Mouse (Mus musculus): ENCODE measurements around the gene Ptprn2.

Gene Ptprn2

DNA sequence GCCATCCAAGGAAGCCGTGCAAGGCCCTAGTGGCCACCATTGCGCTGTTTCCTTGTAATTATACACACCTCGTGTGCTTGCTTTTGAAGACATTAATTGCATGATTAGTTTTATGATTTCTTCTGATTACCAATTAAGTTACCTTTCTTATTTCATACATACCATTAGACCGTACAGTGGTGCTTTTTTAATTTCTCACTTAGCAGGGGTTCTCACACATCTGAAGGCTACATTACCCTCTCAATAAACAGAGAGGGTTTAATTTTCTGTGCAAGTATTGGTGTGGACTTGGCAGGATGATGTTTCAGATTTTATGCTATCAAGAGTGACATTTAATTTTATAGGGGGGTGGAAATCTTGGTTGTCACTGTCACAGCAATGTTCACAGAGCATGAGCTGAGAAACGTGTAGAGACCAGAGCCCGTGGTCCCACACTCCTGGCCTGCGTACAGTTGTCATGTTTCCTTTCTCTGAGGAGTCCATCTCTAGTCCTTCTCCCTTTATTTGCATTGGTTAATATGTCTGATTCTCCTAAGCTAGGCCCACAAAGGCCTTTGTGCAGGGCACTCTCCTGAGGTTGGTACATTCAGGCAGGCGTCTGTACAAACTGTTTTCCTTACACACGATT lies 567.8 kb downstream of the Ptprn2 start:
- no peak for DNase-seq (ENCODE audit: low read depth, low spot score)

DNA sequence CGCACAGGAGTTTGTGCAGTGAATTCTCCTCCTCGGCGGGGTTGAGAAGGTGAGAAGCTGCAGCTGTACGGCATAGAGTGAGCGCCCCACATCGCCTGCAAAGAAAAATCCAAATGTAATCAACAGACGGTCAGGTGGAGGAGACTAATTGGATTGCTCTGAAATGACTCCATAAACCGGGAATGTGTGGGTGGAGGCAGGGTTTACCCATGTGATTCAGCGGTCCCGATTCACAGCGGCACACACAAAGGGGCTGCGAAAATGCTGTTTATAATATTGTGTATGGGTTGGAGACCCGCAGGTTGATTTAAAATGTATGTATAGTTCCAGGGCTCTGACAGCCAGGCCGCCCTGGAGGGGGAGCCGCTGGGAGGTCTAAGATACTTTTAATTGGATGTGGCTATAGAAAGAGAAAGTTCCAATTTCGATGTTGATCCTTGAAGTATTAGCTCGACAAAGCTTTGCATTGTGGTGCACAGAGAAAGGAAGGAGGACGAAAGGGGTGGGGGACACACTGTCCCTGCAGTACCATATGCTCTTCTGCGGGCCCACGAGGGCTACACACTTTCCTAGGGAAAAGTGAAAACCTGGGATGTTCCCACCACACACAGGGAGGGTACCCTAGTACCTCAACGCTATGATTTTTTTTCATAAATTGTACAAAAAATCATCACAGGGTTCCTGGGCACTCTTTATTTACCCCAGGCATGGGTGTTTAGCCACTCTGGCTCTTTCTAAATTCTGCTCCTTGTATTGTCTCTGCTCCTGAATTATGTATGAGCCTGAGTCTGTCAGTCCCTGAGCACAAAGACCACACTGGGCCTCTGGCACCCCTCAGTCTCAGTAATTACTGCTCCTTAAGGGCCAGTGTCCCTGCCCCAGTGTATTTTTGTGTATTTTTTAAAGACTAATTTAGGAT lies 568.6 kb downstream of the Ptprn2 start:
- DNase-seq (ENCODE audit: low read depth, low spot score), result peak; percentile 43

DNA sequence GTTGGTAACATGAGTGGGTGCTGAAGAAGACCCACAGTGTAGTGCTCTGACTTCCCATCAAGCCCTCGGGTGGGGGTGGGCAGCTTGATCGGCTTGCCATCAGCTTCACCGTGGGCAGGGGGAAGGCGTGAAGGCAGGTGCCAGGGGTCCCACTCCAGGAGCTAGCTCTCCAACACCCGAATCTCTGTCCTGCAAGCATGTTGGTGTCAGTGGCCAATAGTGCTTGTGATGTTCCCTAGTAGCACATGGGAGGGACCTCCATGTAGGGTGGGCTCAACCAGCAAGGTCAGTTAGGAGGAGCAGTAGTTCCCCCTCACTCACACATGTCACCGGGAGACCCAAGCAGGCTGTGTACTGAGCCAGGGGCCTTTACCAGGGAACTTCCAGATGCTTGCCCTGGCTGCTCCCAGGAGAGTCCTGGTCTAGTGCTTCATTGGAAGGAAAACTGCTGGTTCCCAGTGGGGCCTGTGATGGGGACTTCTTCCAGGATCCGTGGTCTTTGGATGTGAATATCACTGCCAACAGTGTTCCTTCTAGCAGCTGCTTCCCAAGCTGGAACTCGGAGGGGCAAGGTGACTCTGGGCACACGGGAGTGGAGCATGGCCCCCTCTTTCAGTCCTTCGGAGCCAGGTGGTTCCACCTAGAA lies 569.5 kb downstream of the Ptprn2 start:
- DNase-seq (ENCODE audit: low read depth, low spot score), result no peak

DNA sequence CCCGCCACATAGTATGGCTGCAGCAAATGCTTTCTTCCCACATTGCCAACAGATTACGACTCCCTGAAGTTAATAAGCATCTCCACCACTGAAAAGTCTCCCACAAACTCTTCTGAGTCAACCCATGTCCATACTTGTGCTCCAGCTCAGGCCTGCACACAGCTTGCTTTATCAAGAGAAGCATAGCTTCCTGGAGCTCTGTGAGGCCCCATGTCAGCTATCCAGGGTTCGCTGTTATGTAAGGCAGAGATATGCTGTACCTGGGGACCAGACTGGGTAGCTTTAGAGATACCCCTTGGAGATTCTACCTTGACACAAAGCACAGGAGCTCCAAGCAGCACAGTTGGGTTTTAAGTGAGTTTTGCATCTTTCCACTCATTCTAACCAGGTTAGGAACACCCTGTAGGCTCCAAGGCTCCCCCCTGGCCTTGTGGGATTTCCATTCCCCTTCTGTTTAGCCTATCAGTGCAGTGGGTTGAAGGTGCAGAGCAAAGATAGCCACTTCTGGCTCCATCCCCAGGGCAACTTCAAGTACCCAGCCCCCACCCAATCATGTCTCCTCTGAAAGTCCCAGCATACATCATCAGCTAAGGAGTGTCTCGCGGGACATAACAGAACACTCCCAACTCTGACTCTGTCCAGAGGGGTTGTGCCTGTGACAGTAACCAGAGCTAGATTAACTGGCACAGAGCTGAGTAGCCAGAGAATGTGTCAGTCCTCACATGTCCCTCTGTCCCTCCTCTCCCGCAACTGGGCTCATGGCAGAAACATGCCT lies 572.9 kb downstream of the Ptprn2 start:
- DNase-seq (ENCODE audit: low read depth, low spot score), result no peak

DNA sequence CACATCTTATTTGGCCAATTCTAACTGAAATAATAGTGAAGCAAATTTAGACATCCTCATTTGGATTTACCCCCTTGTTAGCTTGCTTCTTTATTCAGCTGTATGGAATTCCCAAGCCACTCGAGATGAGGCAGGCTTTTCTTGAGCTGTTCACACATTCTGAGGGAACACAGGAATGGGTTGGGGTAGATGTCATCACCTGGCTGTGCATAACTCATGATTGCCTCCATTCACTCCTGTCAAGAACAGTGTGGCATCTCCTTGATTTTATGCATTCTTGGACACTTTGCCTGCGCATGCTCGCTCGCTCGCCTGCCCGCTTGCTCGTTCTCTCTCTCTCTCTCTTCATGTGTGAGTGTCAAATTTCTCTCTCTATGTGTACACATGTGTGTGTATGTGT lies 573.5 kb downstream of the Ptprn2 start:
- DNase-seq (ENCODE audit: low read depth, low spot score), result no peak

DNA sequence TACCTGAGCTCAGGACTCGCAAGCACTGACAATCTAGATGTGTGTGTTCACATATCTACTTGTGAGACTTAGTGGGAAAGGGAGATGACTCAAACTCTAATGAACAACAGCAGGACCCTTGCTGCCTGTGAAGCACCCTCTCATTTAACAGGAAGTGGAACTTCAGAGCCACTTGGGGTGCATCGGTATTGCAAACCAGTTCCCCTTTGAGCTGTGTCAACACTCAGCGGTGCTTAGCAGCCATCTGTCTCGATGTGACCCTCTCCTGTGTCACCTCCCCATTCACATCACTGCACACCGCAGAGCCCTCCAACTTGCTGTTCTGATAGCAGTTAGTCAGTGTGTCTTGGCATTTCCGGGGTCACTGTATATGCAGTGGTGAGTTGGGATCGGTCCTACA lies 592.1 kb downstream of the Ptprn2 start:
- DNase-seq (ENCODE audit: low read depth, low spot score), result no peak

DNA sequence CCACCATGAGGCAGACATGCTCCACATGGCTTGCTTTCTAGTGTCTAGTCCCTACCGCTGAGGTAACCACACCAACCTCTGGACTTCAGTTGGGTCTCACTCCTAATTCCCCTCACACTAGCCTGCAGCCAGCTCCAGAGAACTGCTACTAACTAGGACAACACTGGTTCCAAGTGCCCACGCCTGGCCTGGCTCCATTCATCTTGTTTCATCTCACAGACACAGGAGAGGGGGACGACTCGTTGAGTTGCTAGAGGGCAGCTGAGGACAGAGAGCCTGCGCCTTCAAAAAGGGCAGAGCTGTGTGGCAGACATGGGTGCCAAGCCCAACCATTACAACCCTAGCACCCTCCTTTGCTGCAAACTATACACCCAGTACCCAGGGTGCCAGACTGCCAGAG lies 593.4 kb downstream of the Ptprn2 start:
- no peak for DNase-seq (ENCODE audit: low read depth, low spot score)

DNA sequence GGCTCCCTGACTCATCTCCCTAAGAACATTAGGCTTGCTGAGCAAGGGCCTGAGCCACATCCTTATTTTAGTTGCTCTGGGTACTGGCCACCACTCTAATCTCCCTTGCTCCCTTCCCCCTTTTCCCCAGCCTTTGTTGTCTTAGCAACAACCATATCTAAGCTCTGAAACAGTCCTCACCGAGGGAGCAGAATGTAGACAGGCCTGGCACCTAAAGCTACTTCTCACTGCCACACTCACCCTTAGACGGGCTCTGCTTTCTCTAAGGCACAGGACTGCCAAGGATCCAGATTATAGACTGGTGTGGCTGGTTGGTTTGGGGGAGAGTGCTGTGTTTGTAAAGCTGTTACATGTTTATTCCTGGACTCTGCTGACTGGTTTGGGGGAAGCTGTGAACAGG lies 594.2 kb downstream of the Ptprn2 start:
- no peak for DNase-seq (ENCODE audit: low read depth, low spot score)

DNA sequence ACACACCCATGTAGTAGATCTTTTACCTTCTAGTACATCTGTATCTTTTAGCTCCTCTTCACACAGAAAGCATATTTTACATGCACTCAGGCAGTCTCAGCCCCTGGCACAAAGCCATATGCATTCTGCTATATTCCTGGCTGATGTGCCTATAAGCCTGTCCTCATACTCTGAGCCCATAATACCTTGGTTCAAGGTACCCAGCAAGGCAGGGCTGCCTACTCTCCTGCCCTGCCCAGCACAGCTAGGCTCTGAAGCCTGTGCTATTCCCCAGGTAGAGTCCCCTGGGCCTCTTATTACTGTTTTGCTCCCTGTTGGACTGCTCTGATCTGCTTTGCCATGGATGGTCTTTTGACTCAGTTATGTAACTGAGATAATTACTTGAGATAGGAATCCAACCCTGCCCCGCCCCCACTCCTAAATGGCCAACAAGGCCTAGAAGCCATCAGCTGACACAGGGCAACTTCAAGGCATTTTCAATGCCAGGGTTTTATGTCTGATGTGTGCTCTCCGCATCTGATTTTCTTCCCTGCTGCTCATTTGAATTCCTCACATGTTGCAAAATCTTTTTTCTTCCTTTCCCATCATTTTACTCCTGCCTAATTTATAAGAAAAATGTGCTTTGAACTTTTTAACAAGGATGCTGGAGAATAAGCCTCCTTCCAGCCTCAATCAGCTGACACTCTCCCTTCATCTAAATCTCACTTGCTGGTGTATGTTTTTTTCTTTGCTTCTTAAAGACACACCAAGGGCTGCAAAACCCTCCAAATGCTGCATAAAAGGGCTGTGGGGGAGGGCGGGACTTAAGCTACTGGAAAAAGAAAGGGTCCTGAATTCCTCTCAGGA lies 598.6 kb downstream of the Ptprn2 start:
- no peak for DNase-seq (ENCODE audit: low read depth, low spot score)

DNA sequence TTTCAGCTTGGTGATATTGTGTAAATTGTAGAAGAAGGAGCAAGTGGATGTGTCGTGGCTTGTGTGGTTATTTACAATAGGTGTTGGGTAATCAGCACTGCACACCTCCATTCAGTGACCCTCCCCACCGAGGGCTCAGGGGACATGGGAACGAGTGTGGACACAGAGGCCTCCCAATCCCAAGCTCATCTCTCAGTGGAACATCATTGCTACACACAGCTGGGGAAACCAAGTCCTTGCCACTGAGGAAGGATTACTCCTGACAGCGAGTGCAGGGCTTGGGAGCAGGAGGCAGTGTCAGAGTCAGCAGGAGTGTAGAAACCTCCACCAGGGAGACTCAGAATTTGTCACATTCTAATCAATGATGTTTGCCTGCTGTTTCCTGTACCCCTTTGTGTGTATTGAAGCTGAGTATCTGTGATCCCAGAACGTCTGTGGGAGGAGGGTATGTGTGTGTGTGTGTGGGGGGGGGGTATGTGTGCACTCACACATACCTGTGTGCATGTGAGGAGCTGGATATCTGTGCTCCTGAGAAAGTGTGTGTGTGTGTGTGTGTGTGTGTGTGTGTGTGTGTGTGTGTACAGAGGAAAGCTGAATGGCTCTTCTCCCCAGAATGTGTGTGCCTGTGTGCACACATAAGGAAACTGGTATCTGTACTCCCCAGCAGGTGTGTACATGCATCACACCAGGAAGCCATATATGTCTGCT lies 599.3 kb downstream of the Ptprn2 start:
- no peak for DNase-seq (ENCODE audit: low read depth, low spot score)

DNA sequence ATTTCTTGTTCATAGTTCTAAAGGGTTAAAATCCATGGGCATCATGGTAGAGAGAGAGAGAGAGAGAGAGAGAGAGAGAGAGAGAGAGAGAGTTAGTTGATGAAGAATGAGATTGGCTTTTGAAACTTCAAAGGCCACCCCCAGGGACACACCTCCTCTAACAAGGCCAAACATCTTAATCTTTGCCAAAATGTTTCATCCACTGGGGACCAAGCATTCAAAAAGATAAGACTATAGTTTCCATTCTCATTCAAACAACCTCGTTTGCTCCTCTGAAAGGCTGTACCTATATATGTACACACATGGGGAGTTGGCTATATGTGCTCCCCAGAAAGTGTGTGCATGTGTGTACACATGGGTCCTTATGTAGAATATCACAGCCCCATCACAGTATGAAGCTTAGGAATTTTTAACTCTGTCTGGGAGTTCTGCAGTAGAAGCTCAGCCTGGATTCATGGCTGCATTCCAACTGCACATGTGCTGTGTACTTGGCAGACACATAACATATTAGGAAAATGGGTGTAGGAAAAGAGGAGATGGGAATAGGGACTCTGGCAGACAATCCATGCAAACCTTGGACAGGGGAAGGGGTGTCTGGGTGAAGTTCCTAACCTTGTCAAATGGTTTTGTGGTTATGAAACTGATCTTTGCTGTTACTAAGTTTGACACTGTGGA lies 600.3 kb downstream of the Ptprn2 start:
- DNase-seq (ENCODE audit: low read depth, low spot score), result no peak

DNA sequence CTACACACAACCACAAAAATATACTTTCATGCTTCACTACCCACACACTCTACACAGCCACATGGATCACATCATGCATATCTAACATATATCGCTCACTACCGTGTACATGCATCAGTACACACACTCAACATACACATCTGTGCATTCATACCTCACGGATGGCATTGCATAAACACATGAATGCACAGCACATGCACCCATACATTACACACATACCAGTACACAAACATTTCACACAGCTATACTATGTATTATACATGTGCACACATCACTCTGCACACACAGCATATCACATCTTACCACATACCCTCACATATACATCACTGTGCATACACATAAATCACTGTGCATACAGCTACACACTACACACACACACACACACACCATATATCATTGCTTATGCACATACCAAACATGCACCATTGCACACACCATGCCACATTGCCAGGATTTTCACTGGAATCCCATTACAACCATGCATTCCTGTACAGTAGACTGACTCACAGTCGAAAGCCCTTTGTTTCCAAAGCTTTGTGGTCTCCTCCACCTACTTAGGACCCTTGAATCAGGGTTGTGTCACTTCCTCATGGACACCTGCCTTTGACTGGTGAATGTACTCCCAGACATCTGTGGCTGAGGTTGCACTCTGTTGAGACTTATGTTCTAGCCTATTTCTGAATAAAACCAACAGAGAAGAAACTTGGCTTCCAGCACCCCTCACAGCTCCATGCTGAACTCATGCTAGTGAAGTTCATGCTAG lies 607.0 kb downstream of the Ptprn2 start:
- no peak for DNase-seq (ENCODE audit: low read depth, low spot score)

DNA sequence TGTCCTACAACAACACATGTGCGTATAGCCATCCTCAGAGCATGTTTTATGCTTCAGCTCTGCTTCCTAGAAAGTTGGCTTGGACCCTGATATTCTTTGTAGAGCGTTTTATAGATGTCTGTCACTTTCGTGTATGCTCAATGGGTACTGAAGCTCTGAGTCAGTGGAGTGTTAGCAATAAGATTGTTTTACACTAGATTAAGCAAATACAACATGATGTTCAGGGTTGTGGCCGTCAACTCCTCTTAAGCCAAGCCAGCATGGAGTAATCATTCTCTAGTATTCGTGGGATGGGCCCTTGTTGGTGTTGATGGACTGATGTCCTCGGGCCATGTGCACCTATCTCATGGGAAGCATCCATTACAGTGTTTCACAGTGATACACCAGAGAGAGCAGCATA lies 610.4 kb downstream of the Ptprn2 start:
- no peak for DNase-seq (ENCODE audit: low read depth, low spot score)

DNA sequence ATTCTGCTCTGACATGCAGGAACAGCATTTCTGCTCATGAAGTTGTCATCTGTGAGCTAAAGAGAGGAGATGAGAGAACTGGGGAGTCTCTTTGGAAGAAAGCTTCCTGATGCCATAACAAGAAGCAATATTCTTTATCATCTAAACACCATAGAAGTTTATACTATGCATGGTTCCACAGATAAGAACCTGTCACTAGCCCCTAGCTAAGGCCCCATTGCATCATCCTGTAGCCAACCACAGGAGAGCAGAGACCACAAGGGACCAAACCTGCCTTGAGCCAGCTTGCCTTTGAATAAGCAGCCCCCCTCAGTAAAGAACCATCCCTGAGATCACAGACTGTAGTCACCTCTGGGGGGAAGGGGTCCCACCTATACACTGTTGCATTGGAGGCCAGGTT lies 612.8 kb downstream of the Ptprn2 start:
- no peak for DNase-seq (ENCODE audit: low read depth, low spot score)

DNA sequence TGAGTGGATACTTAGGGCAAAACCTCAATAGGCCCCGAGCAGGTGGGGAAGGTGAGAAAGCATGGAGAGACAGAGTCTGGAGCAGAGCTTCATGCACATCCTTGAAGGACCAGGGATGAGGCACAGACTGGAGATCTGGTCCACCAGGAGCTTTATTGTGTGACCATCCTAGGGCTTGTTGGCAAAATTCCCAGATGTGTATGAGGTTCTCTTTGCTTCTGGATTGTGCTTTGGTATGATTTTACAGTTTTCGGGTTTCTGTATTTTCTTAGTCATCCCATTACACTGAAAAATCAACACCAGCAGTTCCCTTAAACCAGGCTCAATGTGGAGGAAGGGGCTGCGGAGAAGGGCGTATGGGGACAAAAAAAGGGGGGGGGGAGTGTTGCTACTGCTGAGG lies 621.2 kb downstream of the Ptprn2 start:
- no peak for DNase-seq (ENCODE audit: low read depth, low spot score)

DNA sequence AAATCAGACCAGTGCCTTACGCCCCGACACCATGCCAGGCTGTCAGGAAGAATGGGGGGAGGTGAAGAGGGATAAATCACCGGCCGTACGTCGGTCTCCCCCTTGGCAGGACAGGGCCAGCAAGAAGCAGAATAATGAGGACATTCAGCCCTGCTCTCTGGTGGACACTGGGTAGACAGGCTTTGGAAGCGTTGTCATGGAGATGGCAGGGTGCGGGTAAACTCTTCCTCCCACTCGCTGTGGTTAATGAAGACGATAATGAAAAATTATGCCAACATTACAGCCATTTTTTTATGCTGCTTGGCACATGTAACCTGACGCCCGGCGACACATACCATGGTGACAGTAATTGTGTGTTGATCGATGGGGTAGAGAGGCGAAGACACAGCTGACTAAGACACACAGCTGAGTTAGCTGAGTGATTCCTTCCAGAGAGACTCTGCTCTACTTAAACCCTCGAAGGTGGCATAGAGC lies 621.7 kb downstream of the Ptprn2 start:
- DNase-seq (ENCODE audit: low read depth, low spot score), result peak; percentile 48

DNA sequence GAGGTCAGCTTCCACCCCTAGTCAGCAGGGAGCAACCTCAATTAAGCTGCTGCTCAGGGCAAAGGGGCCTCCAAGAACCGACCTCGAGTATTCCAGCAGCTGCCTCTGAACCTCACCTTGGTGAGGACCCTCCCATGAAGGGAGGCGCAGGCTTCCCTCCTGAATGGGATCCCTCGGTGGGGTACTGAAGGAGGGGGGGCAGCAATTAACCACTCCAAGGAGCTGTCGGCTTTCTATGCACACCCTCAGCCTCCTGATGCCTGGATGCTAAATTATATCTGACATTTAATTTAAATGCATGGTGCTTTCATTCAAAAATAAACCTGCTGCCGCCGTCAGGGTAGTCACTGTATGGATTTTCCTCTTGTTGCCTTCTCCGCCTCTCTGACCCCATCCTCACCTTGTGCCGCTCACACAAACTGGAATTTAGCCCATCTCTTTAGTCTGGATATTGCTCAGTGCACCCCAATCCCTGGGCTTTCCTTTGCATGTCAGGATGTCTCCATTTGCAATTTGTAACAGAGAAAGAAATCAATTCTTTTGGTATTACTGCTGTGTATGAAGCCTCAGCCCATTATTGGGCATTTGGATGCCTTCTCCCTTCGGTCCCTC lies 629.8 kb downstream of the Ptprn2 start:
- DNase-seq (ENCODE audit: low read depth, low spot score), result no peak

DNA sequence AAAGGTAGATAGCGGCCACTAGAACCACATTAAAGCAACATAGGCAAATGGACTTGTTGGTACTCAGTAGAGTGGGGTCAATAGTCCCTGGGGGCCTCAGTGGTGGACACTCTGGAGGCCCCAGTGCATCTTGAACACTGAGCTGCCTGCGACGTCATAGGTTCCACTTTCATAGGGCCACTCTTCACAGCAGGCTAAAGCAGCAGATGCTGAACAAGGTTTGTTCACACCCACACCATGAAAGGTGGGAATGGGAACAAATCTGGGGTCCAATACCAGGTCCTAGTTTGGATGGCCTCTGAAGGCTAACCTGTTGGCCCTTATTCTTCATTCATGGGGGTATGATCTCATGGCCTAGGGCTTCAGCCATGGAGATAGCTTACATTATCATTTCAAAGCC lies 641.6 kb downstream of the Ptprn2 start:
- DNase-seq (ENCODE audit: low read depth, low spot score), result no peak

DNA sequence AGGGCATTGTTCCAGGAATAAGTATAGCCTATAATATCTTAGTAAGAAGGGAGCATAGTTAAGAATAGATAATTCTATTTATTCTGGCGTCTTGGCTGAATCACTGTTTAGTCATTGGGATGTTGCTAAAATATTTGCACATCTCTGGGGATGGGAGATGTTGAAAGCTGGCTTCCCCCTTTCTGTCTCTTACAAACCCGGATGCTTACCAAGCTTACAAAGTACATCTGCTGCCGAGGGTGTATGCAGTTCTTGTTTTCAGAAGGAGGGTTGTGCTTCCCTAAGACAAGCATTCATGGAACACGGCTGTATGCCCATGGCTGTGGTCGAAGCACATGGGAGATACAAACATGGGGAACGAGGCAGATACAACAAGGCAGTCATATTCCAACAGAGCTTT lies 642.0 kb downstream of the Ptprn2 start:
- DNase-seq (ENCODE audit: low read depth, low spot score), result no peak

Measured in forelimb bud, embryonic 11.5 days (tissue).